Mouse (Mus musculus) T-cell, adult 2 months (primary cell): ENCODE measurements around the gene Txlna.

Experiments used
- DNase-seq: peaks from one replicate; pipeline ENCODE4 v3.0.0; 2022; ENCODE audit warnings: low spot score

Txlna gene

DNA sequence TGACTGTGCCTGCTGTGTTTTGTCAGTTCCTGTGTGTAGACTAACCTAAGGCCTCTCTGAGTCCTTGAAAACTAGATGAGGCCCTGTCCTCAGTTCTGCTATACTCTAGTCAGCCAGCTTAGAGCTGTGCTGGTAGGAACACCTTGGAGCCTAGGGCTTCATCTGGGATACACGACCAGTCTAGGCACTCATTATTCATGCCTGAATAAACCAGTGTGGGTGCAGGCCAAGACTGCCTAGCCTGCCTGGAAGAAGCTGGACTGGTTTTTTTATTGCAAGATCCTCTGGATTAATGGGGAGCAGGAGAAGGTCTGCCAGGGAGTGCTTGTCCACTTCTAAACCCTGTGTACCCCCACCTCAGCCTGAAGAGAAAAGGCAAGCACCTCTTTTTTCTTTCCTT, 53.9 kb downstream of the Txlna start:
- DNase-seq, result no peak

DNA sequence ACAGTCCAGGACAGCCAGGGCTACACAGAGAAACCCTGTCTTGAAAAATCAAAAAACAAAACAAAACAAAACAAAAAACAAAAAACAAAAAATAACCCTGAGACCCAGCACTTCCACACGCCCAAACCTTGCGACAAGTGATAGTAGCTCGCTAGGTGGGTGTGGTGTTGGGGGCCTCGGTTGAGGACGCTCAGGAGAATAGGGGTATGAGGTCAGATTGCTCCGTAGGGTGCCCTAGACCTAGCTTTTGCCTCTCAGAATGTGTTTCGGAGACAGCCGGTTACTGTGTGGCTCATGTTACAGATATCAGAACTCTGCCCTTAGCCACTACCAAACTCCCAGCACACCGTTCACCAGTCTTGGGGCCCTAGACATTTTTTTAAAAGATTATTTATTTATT, 55.1 kb downstream of the Txlna start:
- DNase-seq, result no peak

DNA sequence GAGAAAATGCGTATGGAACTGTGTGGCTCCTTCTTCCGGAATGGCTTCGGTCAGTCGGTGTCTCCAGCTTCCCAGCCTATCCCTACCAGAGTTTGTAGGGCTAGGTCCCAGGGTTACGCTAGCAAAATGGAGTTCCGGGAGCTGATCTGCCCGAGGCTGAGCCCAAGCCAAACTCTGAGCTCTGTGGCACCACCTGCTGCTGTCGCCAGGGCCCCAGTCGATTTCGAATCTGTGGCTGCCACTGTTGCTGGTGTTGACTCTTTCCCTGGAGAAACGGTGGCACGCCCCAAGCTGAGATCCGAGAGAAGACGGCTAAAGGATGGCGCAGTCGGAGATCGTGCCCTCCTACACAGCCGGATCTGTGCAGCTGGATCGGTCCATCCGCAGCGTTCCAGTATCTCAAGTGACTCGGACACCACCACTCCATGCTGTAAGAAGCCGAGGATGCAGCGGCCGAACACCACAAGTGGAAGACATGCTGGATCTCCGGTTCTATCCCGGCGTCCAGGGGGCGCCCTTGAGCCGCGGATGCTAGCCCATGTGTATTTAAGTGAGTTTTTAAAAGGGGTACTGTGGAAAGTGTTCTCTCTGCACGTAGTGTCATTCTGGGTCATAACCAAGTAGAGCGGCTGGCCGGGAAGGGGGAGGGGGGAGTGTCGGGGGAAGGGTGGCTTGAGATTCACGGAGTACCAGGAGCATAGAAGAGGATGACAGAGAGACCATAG, 55.8 kb downstream of the Txlna start:
- DNase-seq, result peak; percentile 85

DNA sequence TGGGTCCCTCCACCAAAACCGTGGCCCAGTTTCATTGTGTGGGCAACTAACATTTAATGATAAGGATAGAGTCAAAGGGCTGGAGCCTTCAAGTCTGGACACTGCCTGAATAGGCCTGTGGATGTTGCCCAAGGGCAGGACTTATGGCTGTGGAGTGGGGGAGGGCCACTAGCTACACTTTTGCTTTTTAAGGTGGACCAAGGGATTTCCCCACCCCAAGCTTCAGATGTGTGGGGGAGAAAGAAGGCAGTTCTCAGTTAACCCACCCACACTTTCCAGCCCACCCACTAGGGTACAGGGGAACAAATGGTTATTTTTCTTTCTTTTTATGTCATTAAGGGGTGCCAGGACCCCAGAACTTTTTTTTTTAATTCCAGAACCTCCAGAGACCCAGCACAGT, 56.5 kb downstream of the Txlna start:
- no peak for DNase-seq

DNA sequence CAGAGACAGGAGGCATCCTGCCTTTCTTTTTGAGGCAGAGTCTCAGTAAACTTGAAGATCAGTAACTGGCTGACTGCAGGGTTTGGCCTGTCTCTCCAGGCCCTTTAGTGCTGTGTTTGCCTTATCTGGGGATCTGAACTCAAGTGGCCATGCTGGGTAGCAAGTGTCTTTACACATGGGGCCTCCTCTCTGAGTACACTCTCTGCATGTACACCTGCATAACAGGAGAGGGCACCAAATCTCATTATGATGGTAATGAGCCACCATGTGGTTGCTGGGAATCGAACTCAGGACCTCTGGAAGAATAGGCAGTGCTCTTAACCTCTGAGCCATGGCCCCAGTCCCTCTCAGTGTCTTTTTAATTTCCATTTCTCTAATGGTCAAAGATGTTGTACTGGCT, 58.6 kb downstream of the Txlna start:
- no peak for DNase-seq

DNA sequence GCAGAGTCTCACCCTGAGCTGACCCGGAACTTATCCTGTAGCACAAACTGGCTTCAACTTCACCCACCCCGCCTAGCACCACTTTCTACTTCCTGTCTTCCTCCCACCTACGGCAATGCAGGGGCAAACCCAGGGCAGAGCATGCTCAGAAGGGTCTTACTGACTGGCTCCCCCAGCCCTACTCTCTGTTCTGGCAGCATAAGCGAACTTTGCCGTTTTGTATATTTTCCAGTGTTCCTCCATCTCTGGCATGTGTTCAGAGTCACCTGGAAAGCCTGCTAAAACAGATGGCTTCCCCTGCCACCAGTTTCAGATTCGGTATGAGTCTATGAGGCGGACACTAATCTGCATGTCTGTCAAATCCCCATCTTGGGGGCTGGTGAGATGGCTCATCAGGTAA, 60.5 kb downstream of the Txlna start:
- DNase-seq, result peak; percentile 54

DNA sequence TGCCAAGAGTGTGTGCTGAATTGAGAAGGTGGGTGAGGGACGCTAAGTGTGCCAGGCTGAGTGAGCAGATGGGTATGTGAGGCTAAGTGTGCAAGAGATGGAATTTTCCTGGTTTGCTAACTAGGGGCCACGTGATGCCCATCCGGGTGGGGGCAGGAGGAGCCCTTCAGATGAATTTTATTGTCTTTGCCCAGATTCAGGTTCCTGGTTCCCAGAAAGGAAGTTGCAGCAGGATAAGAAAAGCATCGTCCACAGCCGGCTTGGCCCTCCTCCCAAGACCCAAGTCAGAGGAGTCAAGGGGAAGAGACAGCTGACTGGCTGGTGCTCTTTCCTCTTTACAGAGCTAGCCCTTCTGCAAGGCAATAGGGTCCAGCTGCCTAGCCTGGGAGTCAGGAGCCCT, 62.4 kb downstream of the Txlna start, which contains the start of gene Fam167b:
TSS of gene Fam167b (minus strand) at position 84 of the 400 bp plus-strand sequence.
- no peak for DNase-seq

DNA sequence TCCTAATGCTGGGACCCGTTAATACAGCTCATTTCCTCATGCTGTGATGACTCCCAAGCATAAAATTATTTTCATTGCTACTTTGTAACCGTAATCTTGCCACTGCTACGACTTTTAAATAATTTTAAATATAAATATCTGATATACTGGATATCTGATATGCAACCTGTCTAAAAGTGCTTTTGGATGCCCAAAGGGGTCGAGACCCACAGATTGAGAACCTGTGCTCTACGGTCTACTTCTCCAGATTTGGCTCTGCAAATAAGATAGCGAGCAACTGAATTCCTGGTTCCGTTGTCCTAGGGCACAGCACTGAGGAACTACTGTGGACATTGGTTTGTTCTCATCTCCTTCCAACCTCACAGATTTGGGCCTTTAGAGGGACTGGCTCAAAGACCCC, 63.2 kb downstream of the Txlna start:
- no peak for DNase-seq

DNA sequence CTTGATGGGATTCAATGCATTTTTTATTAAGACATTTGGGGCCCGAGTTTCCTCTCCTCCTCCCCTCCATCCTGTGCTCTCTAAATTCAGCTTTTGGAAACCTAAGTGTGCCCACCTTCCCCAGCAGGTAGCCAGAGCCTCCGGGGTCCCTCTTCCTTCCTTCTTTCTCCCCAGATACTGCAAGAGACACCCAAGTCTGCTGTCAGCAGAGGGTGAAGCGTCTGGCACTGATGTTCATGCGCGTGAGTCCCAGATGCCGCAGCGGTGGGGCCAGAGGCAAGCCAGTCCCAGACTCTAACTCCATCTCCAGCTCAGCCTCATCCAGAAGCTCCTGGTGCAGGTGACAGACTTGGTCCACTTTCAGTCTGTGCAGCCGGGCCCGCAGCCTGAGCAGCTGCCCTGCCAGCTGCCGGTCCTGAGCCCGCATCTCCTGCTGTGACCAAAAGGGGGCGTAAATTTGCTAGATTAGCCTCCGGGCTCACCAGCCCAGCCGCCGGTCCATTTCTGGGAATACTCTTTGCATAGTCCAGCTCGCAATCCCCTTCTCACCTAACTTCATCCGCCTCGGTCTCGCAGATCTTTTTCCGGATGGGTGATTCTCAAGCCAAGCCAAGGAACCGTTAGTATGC, 63.9 kb downstream of the Txlna start:
- DNase-seq, result peak; percentile 59
